Mouse (Mus musculus): Measurements from ENCODE around the gene Dhrs7. TPM values are rescaled to one million over a fixed set of nuclear protein-coding genes. Genes with fewer than 3 reads are reported as not detected.
A peak's percentile ranks its signal among the peaks of the same experiment; 100 is the strongest.

The Dhrs7 gene
- polyA plus RNA-seq, 1 experiment from 2014 or later, result 56.5 TPM

GRCm38 (mm10) chr12:72681919-72682318 lies 17.2 kb upstream of the Dhrs7 start:
- Histone ChIP-seq H3K4me3 (replicated peaks) (no peak overlapping the region), H3K4me1 (no peaks in the 10 kb centered on the region), H3K9ac (no peak overlapping the region), H3K27me3 (replicated peaks) (no peaks in the 10 kb centered on the region), H3K27ac (no peak overlapping the region), H3K4me2 (no peak overlapping the region), H3K9me3 (no peaks in the 10 kb centered on the region), H3K36me3 (no peaks in the 10 kb centered on the region)
- ATAC-seq (ENCODE audit: insufficient read depth, low FRiP score, low read depth), result no peak
- 89% methylated on average over 1 of the region's 1 CpGs for WGBS

DNA sequence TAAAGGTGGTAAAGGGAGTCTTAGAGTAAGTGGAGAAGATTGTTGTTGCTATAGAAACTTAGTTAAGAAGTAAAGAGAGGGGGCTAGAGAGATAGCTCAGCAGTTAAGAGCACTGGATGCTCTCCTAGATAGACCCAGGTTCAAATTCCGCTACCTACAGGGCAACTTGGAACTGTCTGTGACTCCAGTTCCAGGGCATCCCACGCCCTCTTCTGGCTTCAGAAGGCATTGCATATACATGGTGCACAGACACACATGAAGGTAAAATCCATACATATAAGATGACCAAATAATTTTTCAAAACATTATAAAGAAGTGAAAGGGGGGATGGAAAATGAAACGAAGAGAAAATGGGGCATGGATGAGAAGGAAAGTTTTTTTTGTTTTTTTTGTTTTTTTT lies 14.9 kb upstream of the Dhrs7 start:
- H3K4me1 ChIP-seq, result no peaks in the 10 kb centered on the region
- 68% methylated on average over 3 of the region's 3 CpGs for WGBS
- no peak overlapping the region for H3K4me2 ChIP-seq
- no peaks in the 10 kb centered on the region for H3K36me3 ChIP-seq
- no peaks in the 10 kb centered on the region for H3K27me3 ChIP-seq (replicated peaks)
- ATAC-seq (ENCODE audit: insufficient read depth, low FRiP score, low read depth), result no peak
- no peak overlapping the region for H3K27ac ChIP-seq
- no peak overlapping the region for H3K9ac ChIP-seq
- H3K4me3 ChIP-seq (replicated peaks), result no peak overlapping the region
- H3K9me3 ChIP-seq, result no peaks in the 10 kb centered on the region

DNA sequence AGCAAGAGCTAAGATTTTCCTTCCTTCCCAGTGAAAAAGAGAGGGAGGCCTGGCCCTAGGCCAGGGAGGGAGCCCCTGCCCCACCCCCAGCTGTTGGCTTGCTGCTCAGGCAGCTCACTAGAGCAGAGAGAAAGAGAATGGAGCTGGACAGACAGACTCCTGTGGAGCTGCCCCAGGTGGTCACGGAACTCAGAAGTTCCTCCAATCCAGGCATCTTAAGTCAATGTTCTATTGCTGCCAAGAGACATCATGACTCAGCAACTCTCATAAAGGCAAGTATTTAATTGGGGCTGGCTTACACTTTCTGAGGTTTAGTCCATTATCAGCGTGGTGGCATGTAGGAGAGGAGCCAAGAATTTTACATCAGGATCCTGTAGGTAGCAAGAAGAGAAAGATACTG lies 10.1 kb upstream of the Dhrs7 start:
- WGBS, result 83% methylated on average over 2 of the region's 2 CpGs
- H3K27me3 ChIP-seq (replicated peaks), result no peaks in the 10 kb centered on the region
- no peaks in the 10 kb centered on the region for H3K36me3 ChIP-seq
- H3K4me3 ChIP-seq (replicated peaks), result no peak overlapping the region
- no peak overlapping the region for H3K9ac ChIP-seq
- no peaks in the 10 kb centered on the region for H3K4me1 ChIP-seq
- no peak for ATAC-seq (ENCODE audit: insufficient read depth, low FRiP score, low read depth)
- H3K9me3 ChIP-seq, result no peaks in the 10 kb centered on the region
- H3K4me2 ChIP-seq, result no peak overlapping the region
- no peak overlapping the region for H3K27ac ChIP-seq

DNA sequence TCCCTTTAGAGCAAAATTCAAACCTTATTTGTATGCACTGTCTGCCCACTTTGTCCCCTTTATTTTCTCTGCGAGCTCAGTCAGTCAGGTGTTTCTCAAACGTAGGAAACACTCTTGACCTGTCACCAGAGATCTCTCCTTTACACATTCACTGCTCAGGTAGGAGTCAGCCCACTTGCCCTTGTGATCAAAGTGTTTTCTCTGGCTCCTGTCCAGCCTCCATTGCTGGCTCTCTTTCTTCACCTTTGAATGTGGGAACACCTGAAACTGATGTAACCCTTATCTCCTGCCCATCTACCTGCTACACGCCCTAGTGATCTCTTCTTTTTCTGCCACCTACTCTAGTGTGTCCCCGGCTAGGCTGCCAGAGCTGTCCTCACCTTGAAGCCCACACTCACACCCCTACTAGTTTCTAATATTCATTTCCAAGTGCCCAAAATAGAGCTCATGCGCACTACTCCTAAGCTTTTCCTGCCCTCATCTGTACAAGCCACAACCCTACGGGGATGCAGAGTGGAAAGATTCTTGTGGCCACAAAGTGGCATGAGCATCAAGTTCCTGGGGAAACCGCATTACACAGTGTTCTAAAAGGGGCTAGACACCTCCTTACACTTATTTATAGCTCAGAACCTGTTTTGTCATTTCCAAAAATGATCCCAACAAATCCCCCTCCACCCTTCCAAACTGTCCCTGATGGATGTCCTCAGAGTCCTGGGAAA lies 9.5 kb upstream of the Dhrs7 start:
- Histone ChIP-seq H3K27ac (no peak overlapping the region), H3K4me2 (no peak overlapping the region), H3K27me3 (replicated peaks) (no peaks in the 10 kb centered on the region), H3K9ac (no peak overlapping the region), H3K4me1 (no peaks in the 10 kb centered on the region), H3K36me3 (no peaks in the 10 kb centered on the region), H3K4me3 (replicated peaks) (no peak overlapping the region), H3K9me3 (no peaks in the 10 kb centered on the region)
- no peak for ATAC-seq (ENCODE audit: insufficient read depth, low FRiP score, low read depth)
- 71% methylated on average over 7 of the region's 7 CpGs for WGBS

GRCm38 (mm10) chr12:72671516-72672135 lies 6.9 kb upstream of the Dhrs7 start:
- no peaks in the 10 kb centered on the region for H3K4me1 ChIP-seq
- H3K9me3 ChIP-seq, result no peaks in the 10 kb centered on the region
- H3K27me3 ChIP-seq (replicated peaks), result no peaks in the 10 kb centered on the region
- H3K4me3 ChIP-seq (replicated peaks), result no peak overlapping the region
- no peak overlapping the region for H3K27ac ChIP-seq
- 87% methylated on average over 6 of the region's 6 CpGs for WGBS
- no peaks in the 10 kb centered on the region for H3K36me3 ChIP-seq
- ATAC-seq (ENCODE audit: insufficient read depth, low FRiP score, low read depth), result no peak
- no peak overlapping the region for H3K9ac ChIP-seq
- H3K4me2 ChIP-seq, result no peak overlapping the region

GRCm38 (mm10) chr12:72670921-72671320 lies 6.2 kb upstream of the Dhrs7 start:
- ATAC-seq (ENCODE audit: insufficient read depth, low FRiP score, low read depth), result no peak
- H3K9me3 ChIP-seq, result no peaks in the 10 kb centered on the region
- no peak overlapping the region for H3K27ac ChIP-seq
- H3K36me3 ChIP-seq, result no peaks in the 10 kb centered on the region
- H3K9ac ChIP-seq, result no peak overlapping the region
- no peak overlapping the region for H3K4me2 ChIP-seq
- H3K4me3 ChIP-seq (replicated peaks), result no peak overlapping the region
- H3K27me3 ChIP-seq (replicated peaks), result no peaks in the 10 kb centered on the region
- WGBS, result 73% methylated on average over 8 of the region's 8 CpGs
- H3K4me1 ChIP-seq, result no peaks in the 10 kb centered on the region

DNA sequence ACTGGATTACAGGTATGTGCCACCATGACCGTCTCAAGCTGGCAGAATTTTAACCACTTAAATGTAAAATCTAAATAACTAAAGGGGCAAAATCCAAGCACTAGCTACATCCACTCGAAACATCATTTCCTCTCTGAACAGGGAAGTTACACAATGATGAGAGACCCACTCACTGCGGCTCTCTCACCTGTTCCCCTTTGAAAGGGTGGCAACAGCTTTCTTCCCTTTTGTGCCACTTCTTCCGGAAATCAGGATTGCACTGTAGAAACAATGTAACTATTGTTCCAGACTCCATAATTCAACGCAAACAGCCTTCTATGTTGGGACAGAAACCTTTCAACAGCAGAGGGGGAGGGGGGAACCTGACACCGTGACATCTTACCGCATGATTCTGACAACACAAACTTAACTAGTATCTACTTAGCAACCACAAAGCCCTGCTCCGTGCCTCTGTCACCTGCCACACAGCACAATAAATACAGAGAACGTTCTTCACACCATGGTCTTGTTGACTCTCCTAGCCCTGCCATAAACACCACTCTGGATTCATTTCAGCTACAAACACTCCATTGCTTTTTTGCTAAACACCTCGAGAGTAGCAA lies 3.3 kb upstream of the Dhrs7 start:
- 56% methylated on average over 10 of the region's 10 CpGs for WGBS
- Histone ChIP-seq H3K9ac (no peak overlapping the region), H3K4me2 (no peak overlapping the region), H3K27me3 (replicated peaks) (no peaks in the 10 kb centered on the region), H3K9me3 (no peaks in the 10 kb centered on the region), H3K4me3 (replicated peaks) (no peak overlapping the region), H3K4me1 (peaks cover 8% of the 10 kb centered on the region; the same call in 1 of the 2 replicates), H3K27ac (no peak overlapping the region), H3K36me3 (no peaks in the 10 kb centered on the region)
- ATAC-seq (ENCODE audit: insufficient read depth, low FRiP score, low read depth), result no peak

- Histone ChIP-seq H3K9me3 (no peaks in the 10 kb centered on the region), H3K4me1 (peaks cover 8% of the 10 kb centered on the region; the same call in 1 of the 2 replicates), H3K27me3 (replicated peaks) (no peaks in the 10 kb centered on the region), H3K27ac (no peak overlapping the region), H3K9ac (no peak overlapping the region), H3K36me3 (no peaks in the 10 kb centered on the region), H3K4me3 (replicated peaks) (no peak overlapping the region), H3K4me2 (no peak overlapping the region)
- 89% methylated on average over 5 of the region's 5 CpGs for WGBS
- ATAC-seq (ENCODE audit: insufficient read depth, low FRiP score, low read depth), result no peak
Observed at GRCm38 (mm10) chr12:72666015-72666414, 1.3 kb upstream of the Dhrs7 start.

DNA sequence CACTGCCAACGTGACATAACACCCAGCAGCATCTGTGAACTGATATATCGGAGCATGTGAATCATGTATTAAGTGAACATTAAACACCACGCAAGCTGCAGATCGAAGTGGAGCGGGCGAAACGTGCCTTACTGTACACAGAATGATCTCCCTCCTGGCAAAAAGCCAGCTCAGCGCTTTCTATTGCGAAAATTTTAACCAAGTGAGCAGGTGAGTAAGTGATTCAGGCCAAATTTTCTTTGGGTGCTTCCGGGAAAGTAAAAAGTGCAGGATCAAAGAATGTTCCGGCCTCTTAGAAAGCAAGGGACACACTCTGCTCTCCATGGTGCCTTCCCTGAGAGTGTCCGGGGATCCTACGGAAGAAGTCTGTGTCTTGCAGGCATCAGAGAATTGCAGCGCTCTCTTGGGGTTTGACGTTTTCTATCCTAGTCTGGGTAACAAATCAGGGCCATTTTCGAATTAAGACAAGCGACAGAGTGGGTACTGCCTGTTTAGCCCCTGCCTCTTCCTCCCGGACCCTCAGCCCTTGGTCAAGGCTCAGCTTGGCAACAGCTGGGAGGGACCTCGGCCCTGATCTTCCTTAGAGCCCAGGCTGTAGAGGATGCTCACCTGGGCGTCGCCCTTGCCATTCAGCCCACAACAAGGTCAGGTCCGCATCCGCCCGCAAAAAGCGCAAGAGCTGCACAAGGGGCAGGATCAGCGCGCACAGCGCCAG lies 532 bp downstream of the Dhrs7 start:
- H3K4me3 ChIP-seq (replicated peaks), result peak overlapping the region; percentile 68
- 3% methylated on average over 28 of the region's 28 CpGs for WGBS
- peak overlapping the region; percentile 86 for H3K27ac ChIP-seq
- no peaks in the 10 kb centered on the region for H3K9me3 ChIP-seq
- peak; percentile 65 for ATAC-seq (ENCODE audit: insufficient read depth, low FRiP score, low read depth)
- peak overlapping the region; percentile 93 for H3K4me2 ChIP-seq
- no peaks in the 10 kb centered on the region for H3K27me3 ChIP-seq (replicated peaks)
- H3K9ac ChIP-seq, result peak overlapping the region; percentile 46
- no peaks in the 10 kb centered on the region for H3K36me3 ChIP-seq
- peaks cover 8% of the 10 kb centered on the region; the same call in 1 of the 2 replicates for H3K4me1 ChIP-seq

DNA sequence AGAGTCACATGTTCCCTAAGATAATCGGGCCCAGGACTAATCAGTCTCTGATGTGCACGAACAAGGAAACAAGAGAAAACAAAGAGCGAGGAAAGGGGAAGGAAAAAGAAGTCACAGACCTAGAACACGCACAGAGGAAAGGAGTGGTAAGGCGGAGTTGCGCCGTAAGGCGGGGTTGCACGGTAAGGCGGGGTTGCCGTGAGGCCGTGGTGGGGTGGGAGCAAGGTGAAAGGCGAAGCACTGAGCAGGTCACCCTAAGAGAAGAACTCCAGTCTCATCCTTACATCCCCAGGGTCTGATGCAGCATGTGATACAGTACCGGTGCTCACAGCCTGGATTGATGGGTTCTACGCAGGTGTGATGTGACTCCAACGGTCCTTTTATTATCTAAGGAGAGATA lies 8.9 kb downstream of the Dhrs7 start:
- ATAC-seq (ENCODE audit: insufficient read depth, low FRiP score, low read depth), result no peak
- WGBS, result 87% methylated on average over 16 of the region's 16 CpGs
- Histone ChIP-seq H3K27ac (no peak overlapping the region), H3K36me3 (no peaks in the 10 kb centered on the region), H3K4me1 (no peaks in the 10 kb centered on the region), H3K4me2 (no peak overlapping the region), H3K9me3 (no peaks in the 10 kb centered on the region), H3K4me3 (replicated peaks) (no peak overlapping the region), H3K9ac (no peak overlapping the region), H3K27me3 (replicated peaks) (no peaks in the 10 kb centered on the region)

GRCm38 (mm10) chr12:72654698-72655097 lies 10.0 kb downstream of the Dhrs7 start:
- no peak overlapping the region for H3K4me2 ChIP-seq
- no peak overlapping the region for H3K27ac ChIP-seq
- no peaks in the 10 kb centered on the region for H3K27me3 ChIP-seq (replicated peaks)
- no peak overlapping the region for H3K9ac ChIP-seq
- H3K9me3 ChIP-seq, result no peaks in the 10 kb centered on the region
- no peak overlapping the region for H3K4me3 ChIP-seq (replicated peaks)
- no peaks in the 10 kb centered on the region for H3K4me1 ChIP-seq
- no peaks in the 10 kb centered on the region for H3K36me3 ChIP-seq
- WGBS, result 23% methylated on average over 4 of the region's 4 CpGs
- ATAC-seq (ENCODE audit: insufficient read depth, low FRiP score, low read depth), result no peak
